Mouse (Mus musculus): ENCODE results near the gene Tmem246. TPM values are rescaled to one million over a fixed set of nuclear protein-coding genes. Genes with fewer than 3 reads are reported as not detected.

Gene Tmem246
- total RNA-seq, 2 experiments from 2014 or later = 69.6 to 72.4 TPM

DNA sequence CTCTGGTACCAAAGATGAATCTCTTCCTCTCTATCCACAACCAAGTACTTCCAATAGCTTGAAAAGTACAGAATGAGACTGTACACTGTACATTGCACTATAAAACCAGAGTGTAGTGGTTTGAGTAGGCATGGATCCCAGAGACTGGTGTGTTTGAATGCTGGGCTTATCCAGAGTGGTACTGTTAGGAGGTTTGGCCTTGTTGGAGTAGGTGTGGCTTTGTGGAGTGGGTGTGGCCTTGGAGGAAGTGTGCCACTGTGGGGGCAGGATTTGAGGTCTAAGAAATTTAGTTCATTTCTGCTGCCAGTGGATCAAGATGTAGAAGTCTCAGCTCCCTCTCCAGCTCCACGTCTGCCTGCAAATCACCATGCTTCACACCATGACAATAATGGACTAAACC is 7.8 kb upstream of the Tmem246 start:
- H3K27ac ChIP-seq = no peak overlapping the region
- TF ChIP-seq CTCF (conservative IDR thresholded peaks at IDR 0.05) = no peak
- no peak for DNase-seq (ENCODE audit: low spot score in 2 of 2)
- no peak overlapping the region for H3K4me3 ChIP-seq

DNA sequence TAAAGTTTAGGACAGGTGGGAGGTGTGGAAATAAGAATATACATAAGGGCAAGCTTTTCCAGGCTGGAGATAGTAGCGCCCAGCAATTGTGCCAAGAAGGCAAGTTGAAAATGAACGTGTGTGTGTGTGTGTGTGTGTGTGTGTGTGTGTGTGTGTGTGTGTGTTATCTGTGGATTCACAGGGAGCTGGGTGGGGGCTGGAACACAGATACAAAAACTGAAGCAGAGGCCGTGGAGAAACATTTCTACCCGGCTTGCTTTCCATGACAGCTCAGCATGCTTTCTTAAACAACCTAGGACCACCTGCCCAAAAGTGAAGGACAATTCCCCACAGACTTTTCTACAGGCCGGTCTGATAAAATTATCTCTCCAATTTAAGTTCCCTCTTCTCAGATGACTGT is 6.9 kb upstream of the Tmem246 start:
- no peak for DNase-seq (ENCODE audit: low spot score in 2 of 2)
- no peak overlapping the region for H3K4me3 ChIP-seq
- no peak for TF ChIP-seq CTCF (conservative IDR thresholded peaks at IDR 0.05)
- H3K27ac ChIP-seq = peak overlapping the region; percentile 79

DNA sequence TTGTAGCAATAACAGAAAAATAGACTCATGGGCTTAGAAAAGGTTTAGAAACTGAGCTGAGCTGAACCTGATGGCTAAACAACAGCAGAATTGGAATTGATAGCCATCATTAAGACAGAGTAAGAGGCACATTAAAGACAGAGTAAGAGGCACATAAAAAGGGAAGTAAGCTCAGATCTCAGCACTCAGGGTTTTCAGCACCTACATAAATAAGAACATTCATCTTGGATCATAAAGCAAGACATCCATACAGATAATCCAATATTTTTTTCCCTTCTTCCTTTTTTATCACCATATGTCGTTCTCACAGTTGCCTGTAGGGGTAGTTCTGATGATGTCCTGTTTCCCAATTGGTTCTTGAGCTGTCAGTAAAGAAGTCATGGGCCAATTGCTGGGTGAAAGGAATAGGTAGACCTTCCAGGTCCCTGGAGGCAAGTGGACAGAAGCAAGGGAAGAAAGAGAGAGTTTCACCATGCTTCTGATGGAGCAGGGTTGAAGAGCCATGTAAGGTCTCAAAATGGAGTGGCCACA is 6.4 kb upstream of the Tmem246 start:
- no peak for DNase-seq (ENCODE audit: low spot score in 2 of 2)
- H3K27ac ChIP-seq = peak overlapping the region; percentile 79
- peak; percentile 59 for TF ChIP-seq CTCF (conservative IDR thresholded peaks at IDR 0.05)
- no peak overlapping the region for H3K4me3 ChIP-seq

DNA sequence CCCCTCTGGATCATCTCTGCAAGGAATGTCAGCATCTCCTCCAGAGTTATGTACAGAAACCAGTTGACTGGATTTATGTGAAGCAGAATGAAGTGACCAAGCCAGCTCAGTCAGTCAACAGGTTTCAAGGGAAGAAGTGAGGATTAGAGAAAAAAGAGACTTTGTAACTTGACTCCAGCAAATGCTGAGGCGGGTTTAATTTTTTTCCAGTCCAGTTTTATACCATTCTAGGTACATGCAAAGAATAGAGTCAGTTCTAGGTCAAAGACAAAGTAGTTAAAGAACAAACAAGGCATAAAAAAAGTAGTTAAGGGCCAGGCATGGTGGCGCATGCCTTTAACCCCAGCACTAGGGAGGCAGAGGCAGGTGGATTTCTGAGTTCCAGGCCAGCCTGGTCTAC is 5.5 kb upstream of the Tmem246 start:
- H3K27ac ChIP-seq = no peak overlapping the region
- no peak for TF ChIP-seq CTCF (conservative IDR thresholded peaks at IDR 0.05)
- DNase-seq (ENCODE audit: low spot score in 2 of 2) = no peak
- no peak overlapping the region for H3K4me3 ChIP-seq

DNA sequence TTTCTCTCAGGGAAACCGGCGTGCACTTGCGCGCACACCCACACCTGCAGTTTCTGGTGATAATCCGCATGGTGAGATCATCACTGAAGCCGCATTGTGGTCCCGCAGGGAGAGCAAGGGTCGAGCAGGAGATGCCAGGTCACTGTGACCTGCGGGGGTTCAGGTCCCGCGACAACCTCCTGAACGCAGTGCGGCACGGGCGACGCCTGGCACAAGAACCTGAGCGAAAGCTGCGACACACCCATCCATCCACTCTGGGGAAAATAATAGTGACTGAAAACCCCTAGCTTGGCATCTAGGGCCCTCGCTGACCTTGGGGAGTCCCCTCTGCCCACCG is 862 bp downstream of the Tmem246 start:
- TF ChIP-seq CTCF (conservative IDR thresholded peaks at IDR 0.05) = no peak
- Histone ChIP-seq H3K27ac (peak overlapping the region; percentile 99), H3K4me3 (peak overlapping the region; percentile 63)
- DNase-seq (ENCODE audit: low spot score in 2 of 2) = peak in 1 of 2 experiments; percentile 23

DNA sequence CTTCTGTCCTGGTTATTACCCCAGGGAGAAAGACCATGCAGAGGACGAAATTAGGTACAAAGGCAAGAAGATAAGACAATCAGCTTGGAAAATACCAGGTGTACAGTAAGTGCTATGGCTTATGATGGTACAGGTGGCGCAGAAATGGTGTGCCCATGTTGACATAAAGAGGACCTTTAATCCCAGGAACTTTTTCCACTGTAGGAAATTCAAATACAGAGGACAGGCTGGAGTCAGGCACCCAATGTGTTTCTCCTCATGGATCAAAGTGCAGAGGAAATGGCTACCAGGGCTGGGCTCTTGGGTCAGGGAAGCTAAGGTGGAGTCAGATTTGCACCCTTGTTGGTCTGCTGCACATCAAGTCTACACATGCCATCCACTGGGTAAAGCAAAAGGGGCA is 7.5 kb downstream of the Tmem246 start:
- no peak overlapping the region for H3K27ac ChIP-seq
- no peak for DNase-seq (ENCODE audit: low spot score in 2 of 2)
- H3K4me3 ChIP-seq = no peak overlapping the region
- TF ChIP-seq CTCF (conservative IDR thresholded peaks at IDR 0.05) = no peak

DNA sequence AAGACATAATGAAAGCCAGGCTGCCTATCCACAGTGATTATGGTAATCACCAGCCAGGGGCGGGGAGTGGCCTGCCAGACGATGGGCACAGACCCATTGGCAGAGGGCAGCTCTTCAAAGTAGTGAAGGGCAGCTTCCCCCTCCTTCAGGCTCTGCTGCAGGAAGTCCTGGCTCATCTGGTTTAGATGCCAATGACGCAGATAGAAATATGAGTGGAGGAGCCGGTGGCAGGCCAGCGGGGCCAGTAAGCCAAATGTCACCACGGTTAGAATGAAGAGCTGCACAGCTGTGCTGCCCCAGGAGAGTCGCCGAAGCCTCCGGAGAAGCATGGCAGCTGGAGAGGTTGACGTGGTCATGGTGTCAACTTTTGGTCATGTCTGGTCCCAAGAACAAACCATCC is 10.9 kb downstream of the Tmem246 start:
- DNase-seq (ENCODE audit: low spot score in 2 of 2) = no peak
- peak overlapping the region; percentile 81; the same call in 1 of the 2 replicates for H3K27ac ChIP-seq
- no peak for TF ChIP-seq CTCF (conservative IDR thresholded peaks at IDR 0.05)
- no peak overlapping the region for H3K4me3 ChIP-seq

DNA sequence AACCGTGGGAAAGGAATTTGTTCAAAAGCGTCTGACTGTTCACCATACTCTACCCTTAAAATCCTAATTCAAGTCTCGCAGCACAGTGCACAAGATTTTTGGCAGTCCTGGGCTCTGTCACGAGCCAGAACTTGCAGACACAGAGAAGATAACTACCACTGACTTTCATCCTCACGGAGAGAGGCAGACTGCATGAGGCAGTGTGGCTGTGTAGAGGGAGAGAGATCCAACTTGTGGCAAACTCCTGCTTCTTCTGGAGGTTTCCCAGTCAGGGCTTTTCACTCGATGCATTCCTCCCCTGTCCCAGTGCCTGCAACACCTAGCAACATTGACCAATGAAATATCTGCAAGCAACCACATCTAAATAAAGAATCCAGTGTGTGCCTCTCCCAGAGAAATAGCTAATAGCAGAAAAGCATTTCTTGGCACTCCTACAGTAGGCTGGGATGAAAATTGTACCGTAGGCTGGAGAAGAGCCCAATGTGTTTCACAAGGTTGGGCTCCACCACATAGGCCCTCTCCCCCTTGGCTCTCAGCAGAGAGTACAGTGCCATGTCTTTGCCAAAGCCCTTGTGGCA is 12.1 kb downstream of the Tmem246 start:
- no peak for DNase-seq (ENCODE audit: low spot score in 2 of 2)
- peak overlapping the region; percentile 81 for H3K27ac ChIP-seq
- no peak for TF ChIP-seq CTCF (conservative IDR thresholded peaks at IDR 0.05)
- no peak overlapping the region for H3K4me3 ChIP-seq

DNA sequence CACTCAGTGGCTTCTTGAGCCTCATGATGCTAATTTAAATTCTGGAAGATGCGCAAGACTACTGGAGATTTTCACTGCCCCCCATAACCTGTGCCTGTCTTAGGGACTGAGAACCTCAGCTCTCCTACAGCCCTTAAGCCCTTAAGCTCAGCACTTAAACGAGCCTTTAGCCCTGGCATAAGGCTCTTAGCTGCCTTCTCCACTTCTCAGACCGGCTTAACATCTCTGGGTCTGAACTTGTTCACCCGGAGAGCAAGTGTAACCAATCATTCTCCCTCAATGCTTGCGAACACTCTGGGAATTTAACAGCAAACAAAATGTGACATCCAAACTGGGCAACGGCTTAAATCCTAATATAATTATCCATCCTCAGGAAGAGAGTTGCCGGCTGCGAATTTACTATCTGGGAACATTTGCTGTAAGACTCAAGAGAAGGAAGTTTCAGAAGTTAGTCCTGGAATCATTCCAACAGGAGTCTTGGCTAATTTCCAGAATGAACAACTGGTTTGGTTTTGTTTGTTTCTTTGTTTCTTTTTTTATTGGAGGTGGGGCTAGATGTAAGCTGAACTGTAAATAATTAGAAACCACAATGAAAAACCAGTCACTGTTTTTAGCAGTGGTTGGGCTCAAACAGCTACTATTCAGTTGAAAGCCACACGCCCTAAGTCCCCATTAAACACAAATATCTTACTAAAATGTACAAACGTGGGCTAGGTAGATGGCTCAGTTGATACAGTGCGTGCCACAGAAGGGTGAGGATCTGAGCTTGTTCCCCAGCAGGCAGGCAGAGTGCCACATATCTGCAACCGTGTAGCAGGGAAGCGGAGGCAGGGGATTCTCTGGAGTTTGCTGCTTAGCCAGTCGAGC is 13.5 kb downstream of the Tmem246 start:
- TF ChIP-seq CTCF (conservative IDR thresholded peaks at IDR 0.05) = no peak
- DNase-seq (ENCODE audit: low spot score in 2 of 2) = peak in 1 of 2 experiments; percentile 1
- Histone ChIP-seq H3K4me3 (no peak overlapping the region), H3K27ac (peak overlapping the region; percentile 81)

DNA sequence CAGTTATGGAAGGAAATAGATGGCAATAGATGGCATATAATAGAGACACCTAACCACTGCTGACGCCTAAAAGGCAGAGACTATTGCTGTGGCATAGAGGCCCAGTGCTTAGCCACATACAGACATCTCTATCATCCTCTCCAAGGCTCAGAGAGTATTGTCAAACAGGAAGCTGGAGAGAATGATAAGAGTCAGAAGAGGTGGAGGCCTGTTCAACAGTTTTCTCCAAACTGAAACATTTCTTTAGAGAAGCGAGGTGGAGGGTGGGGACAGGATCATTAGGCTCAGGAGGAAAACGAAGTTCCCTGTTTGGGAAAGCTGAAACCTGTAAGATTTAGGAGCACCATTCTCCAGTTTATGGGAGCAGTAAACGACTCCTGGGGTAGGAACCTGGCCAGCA is 16.4 kb downstream of the Tmem246 start:
- no peak for TF ChIP-seq CTCF (conservative IDR thresholded peaks at IDR 0.05)
- Histone ChIP-seq H3K27ac (no peak overlapping the region), H3K4me3 (no peak overlapping the region)
- no peak for DNase-seq (ENCODE audit: low spot score in 2 of 2)

DNA sequence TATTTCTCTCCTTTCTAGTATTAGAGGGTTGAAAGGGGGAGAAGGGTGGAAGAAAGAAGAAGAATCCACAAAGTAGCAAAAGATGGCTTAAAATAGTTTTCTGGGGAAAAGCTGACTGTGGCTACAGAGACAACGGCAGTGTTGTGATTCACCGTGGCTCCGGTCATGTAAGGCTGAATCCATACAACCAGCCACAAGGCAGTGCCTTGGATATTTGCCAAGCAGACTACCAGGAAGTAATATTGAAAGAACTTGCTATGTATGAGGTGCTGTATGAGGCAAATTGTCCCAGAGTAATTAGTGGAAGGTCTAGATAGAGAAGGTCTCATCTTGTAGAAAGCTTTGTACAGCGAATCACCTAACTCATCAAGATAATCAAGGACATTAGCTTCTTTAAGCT is 25.5 kb downstream of the Tmem246 start:
- no peak overlapping the region for H3K27ac ChIP-seq
- no peak overlapping the region for H3K4me3 ChIP-seq
- DNase-seq (ENCODE audit: low spot score in 2 of 2) = no peak
- no peak for TF ChIP-seq CTCF (conservative IDR thresholded peaks at IDR 0.05)

DNA sequence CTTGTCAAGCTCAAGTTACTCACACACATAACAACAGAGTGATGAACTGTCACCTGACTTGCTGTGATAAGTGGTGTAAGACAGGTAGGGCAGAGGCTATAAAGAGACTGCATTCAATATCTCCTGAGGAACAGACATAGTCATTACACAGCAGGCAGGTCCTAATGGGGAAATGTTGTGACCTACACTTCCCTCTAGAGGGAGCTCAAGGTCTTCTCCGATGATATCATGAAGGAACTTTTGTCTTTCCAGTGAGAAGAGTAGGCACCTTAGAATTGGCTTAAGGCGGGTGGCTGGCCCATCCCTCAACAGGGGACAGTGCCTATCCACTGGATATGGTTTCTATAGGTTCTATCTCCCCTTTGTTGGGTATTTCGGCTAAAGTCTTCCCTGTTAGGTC is 30.1 kb downstream of the Tmem246 start:
- TF ChIP-seq CTCF (conservative IDR thresholded peaks at IDR 0.05) = peak; percentile 99
- H3K27ac ChIP-seq = no peak overlapping the region
- DNase-seq (ENCODE audit: low spot score in 2 of 2) = peak; percentile 61 to 68
- no peak overlapping the region for H3K4me3 ChIP-seq

DNA sequence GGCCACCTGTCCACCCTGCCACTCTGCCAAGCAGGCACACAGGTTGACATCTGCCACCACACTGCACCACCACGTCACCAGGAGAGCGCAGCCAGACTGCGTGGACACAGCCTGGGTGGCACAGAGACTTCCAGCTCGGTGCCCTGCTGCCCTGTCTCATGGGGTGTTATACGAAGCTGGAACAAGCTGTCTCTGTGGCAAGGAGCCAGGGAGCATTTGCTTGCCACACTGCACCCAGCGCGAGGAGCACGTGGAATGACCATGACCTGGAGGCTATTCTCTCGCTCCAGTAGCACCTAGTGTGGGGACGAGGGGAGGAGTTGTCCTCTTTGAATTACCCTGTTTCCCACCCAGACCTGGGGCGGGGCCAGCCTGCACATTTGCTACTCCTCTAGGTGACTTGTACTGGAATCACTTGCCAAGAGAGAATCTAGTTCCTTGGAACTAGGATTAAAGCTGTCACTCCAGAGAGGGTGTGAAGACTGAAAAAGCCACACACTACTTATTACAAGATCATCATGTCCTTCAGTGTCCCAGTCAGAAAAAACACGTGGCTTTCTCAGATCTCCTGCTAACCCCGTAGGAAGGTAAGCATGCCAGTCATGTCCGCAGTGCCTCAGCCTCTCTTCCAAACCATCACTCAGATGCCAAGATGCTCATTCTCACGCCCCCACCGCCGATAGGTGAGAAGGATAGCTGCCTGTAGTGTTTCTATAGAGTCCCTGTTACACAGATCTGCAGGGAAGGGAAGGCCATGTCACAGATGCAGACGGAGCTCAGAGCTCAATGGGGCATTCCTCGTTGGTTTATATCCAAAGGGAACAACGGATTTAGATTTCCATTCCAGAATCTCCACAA is 37.5 kb downstream of the Tmem246 start:
- Histone ChIP-seq H3K27ac (peak overlapping the region; percentile 15; the same call in 1 of the 2 replicates), H3K4me3 (no peak overlapping the region)
- DNase-seq (ENCODE audit: low spot score in 2 of 2) = peak; percentile 19 to 28
- TF ChIP-seq CTCF (conservative IDR thresholded peaks at IDR 0.05) = no peak
